Mouse (Mus musculus): ENCODE data around the gene Cadm2. TPM values are rescaled to one million over a fixed set of nuclear protein-coding genes. Genes with fewer than 3 reads are reported as not detected.

Gene Cadm2
- polyA plus RNA-seq, 3 experiments from 2014 or later: 0.04 TPM; not detected in 2

GRCm38 (mm10) chr16:66677241-66677640, 943.5 kb downstream of the Cadm2 start:
- no peak for ATAC-seq

- no peak for ATAC-seq
Observed at GRCm38 (mm10) chr16:66651013-66651362, 969.7 kb downstream of the Cadm2 start.

GRCm38 (mm10) chr16:66650348-66651012, 970.2 kb downstream of the Cadm2 start:
- no peak for ATAC-seq

- no peak for ATAC-seq
Observed at GRCm38 (mm10) chr16:66647798-66648197, 972.9 kb downstream of the Cadm2 start.

- ATAC-seq: no peak
Observed at GRCm38 (mm10) chr16:66643606-66644005, 977.1 kb downstream of the Cadm2 start.

- no peak for ATAC-seq
Observed at GRCm38 (mm10) chr16:66627527-66627926, 993.2 kb downstream of the Cadm2 start.

- ATAC-seq: no peak
Observed at GRCm38 (mm10) chr16:66622423-66622822, 998.3 kb downstream of the Cadm2 start.

- no peak for ATAC-seq
Observed at GRCm38 (mm10) chr16:66612624-66613023, 1008.1 kb downstream of the Cadm2 start.

Data from inflammation-experienced regulatory T-cells, adult 6 months (primary cell).